Mouse (Mus musculus) ES-Bruce4 (cell line): ENCODE results near the gene Sec61a1.

ENCODE experiments used
- CTCF ChIP-seq: IDR thresholded peaks from one replicate; pipeline ENCODE4 v1.8.1; 2011; ENCODE audit warnings: low read depth, low read length
- EP300 ChIP-seq: IDR thresholded peaks from 2 replicates; pipeline ENCODE4 v1.6.1; 2011; ENCODE audit warnings: low read depth, low read length; ENCODE audit not compliant: insufficient read depth
- POLR2A ChIP-seq: IDR thresholded peaks from one replicate; pipeline ENCODE4 v1.8.1; 2011; ENCODE audit warnings: low read length; ENCODE audit not compliant: insufficient read depth

DNA sequence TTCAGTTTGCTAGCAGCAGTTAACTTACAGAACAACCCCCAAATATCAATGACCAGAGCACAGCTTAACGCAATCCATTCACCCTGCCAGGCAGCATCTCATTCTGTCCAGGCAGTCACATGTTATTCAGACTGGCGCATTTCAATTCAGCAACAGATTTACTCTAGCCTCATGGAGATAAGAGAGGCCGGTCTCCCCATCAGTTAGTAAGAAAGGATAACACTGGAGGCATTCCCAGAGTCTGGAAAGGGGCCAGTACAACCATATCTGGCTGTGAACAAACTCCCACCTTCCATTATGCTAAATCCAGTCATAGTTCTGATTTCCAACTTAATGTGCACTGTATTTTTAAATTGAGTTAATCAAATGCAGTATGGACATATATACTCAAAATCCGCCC, 4.2 kb downstream of the Sec61a1 start:
- TF ChIP-seq CTCF (no peak), POLR2A (no peak), EP300 (no peak)
